Mouse (Mus musculus) embryo, embryonic 11 days (tissue): ENCODE data around the gene Litaf.

ENCODE experiments used
- DNase-seq: peaks from one replicate; pipeline ENCODE4 v3.0.0-alpha.2; 2015

The Litaf gene

DNA sequence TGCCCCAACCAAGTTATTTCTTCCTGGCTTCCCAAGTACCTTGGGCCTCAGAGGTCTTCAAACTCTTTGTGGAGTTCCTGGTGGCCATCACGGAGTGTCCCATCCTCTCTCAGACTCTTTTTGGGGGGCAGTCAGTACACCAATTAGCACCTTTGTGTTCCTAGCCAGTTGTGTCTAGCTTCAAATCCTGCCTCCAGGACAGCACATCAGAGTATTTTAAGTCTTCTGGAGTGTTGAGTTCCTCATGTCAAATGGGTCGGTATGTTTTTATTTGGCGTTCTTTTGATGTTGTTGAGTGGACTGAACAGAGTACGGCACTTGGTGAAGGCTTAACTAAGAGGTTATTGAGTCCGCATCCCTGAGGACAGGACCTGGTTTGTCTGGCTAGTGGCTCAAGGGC is 526 bp downstream of the Litaf start:
- no peak for DNase-seq

DNA sequence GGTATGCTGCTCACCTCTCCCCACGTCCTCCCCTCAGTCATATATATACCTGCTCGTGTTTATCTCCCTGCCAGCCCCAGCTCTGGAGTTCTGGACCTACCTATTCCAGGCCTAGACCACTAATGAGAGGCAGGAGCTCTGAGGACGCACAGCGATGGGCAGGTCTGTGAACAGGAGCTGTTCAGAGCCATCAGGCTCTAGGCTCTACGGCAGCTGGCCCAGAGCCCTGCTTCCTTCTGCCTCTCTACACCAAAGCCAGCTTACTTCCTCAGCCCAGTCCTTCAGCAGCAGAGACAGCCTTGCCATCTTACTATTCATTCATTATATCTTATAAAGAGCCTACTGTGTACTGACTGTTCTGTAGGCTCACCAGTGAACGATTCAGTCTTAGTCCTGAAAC is 1.2 kb downstream of the Litaf start:
- no peak for DNase-seq

DNA sequence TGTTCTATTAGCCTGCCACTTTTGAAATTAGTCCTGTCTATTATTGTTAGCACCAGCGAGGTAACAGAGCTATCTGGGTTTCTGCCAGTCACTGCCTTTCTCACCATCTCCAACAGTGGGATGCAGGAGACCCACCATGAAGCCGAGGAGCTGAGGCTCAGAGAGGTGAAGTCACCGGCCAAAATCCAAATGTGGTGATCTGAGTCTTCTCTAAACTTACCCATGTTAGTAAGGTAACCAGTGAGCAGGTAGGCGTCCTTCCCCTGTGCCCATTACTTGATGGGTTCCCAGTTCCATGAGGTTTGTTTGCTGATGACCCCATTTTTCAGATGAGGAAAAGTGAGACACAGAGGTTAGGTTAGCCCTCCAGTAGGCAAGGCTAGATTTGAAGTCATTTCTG is 1.6 kb downstream of the Litaf start:
- DNase-seq: no peak

DNA sequence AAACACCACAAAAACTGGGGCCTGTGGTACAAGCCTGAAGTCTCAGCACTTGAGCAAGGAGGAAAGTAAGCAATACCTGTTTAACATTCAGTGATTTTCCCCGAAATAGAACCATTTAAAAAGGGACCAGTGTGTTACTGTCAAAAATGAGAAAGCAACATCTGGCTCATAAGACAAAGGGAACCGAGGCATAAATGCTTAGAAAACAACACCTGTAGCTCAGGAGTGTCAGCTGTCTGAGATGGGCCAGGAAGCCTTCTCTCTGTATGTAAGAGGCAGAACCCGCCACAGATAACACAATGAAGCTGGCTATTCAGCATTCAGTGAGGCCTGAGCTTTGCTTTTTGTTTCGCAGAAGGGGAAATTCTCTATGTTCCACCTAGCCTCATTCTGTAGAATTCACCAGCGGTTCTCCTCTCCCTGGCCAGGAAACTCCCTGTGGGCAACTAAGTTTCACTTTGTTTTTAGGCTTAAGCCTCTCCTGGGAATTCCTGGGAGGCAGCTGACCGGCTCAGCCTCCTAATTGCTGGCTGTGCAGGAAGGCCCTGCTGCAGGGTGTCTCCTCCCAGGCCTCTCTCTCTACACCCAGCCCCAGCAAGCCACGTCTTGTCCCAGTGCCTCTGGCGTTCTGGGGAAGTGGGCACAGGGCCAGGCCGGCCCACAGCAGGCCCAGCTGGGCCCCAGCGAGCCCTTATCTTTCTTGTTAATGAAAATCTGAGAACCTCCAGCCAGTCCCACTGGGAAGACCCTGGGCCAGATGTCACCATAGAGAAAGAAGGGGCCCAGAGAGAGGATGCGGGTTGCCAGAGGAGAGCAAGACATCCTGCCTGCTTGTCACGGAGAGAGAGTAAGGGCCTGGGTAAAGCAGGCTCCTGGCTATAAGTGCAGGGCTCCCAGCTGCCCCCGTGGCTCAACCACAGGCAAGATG is 2.9 kb downstream of the Litaf start:
- DNase-seq: peak; percentile 56

DNA sequence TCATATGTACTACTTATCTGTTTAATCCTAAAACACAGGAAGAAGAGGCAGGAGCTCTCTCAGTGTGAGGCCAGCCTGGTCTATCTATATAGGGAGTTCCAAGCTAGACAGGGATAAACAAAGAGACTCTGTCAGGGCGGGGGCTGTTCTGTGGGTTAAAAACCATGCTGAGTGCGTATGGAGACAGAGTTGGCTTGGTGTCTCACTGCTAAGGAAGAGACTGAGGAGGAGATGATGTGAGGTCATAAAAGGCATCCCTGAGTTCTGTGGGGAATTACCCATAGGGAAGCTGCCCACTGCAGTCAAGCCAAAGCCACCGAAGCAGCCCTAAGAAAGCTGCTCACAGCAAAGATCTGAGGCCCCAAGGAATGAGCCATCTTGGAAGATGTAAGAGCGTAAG is 5.3 kb downstream of the Litaf start, which contains the start of gene Snn:
Gene Snn, plus strand, starts transcription at position 301 of the 400 bp plus-strand sequence.
- DNase-seq: no peak

DNA sequence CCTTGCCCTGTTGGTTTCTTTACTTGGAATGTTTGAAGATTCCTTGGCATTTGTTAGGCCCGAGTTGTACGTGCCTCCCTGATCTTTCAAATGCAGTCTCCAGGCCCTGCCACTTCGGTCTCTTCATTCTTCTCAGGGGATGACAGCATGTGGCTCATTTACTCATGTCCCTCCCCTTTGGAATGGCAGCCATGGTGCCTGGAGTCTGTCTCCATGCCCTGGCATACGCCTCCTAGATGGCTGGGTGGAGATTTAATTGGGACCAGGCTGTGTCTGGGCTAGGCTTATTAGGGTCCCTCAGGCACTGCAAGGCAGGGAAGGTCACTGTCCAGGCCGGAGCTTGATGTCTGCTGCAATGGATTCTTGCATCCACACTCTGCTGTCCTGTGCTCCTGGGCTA is 10.0 kb downstream of the Litaf start:
- no peak for DNase-seq

DNA sequence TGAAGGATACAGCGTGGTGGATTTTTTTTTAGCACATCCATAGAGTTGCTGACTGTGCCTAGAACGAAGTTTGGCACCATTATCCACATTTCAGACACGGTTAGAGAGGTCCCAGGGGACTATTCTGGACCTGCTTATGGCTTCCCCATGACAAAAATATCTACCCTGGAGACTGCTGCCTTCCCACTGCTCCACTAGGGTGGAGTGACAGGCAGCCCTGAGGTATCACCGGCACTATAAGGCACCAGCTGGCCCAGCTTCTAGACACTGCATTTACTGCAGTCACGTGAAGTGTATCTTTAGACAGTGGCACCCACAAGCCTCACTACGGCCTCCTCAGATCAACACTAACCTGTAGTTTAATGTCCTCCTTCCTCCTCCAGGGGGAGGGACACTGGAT is 11.1 kb downstream of the Litaf start:
- no peak for DNase-seq

DNA sequence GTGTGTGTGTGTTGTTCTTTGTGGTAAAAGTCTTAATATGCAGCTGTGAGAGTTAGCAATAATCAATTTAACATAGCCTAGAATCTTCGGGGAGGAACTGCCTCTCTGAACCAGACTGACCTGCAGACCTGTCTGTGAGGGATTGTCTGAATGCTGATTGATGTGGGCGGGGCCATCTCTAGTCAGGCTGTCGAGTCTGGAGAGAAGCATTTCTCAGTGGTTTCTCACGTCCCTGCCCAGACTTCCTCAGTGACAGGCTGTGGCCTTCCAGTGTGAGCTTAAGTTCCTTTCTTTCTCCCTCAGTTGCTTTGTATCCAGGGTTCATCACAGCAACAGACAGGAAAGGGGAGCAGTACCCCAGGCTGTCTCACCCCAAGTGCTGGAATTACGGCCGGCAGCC is 11.5 kb downstream of the Litaf start:
- no peak for DNase-seq

DNA sequence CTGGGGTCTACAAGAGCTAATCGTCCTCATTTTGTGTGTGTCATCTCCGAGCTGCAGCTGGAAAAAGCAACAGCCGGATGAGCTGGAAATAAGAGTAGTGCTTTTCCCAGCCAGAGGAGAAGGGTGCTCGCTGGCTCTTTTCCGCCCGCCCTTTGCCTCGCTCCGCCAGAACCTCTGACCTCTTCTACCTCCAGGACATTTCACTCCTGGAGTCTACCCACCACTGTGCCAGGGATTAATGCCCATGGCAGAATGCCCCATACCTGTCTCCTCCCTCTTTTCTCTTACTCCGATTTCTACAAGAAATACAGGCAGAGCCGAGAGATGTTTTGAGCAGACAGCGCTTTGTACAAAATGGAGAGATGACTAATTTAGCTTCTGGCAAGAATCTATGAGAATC is 14.8 kb downstream of the Litaf start:
- DNase-seq: no peak

DNA sequence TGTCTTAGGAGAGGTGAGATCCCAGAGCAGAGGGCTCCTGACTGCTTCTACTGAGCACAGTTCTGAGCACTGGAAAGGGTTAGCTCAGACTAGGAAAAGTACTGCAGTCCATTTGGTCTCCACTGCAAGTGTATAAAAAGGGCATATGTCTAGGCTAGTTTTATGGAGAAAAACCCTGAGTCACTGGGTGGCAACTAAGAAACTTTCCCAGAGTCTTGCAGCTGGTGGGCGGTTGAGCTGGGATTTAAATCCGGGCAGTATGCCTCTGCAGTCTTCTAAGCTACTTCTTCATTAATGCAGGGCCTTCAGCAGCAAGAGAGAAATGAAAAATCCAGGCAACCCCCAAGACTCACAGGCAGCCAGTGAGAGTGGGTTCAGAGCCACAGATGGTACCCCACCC is 15.7 kb downstream of the Litaf start:
- no peak for DNase-seq

DNA sequence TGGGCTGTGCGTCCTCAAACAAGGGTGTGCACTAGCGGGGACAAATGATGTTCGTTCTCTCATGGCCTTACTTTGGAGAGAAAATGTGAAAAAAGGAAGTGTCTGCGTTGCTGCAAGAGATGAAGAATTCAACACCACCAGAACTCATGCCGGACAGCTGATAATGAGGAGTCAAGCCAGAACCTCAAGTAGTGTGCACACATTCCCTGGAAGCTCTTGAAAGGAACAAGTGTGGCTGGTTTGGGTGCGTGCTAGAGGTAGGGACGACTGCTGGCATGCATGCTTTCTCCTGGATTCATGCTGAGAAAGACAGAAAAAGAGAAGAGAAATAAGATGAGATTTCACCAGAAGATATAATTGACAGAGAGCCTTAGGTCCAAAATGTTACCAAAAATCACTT is 18.8 kb downstream of the Litaf start:
- no peak for DNase-seq

DNA sequence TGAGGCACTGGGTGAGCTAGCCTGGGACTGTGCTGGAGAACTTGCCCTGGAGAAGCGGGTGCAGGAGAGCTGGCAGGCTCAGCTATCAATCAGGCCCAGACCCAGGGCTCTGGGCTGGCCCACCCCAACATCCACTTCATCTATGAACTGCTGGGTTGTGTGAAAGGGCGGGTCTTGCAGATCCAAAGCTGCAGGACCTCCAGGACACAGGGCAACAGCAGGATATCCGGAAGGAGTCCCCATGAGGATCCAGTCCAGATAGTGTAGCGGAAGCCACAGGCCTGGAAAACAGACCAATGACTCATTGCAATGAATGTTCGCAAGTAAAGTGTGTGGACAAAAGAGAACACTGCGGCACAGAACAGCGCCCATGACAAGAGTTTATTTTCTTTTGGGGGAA is 19.5 kb downstream of the Litaf start:
- DNase-seq: no peak

DNA sequence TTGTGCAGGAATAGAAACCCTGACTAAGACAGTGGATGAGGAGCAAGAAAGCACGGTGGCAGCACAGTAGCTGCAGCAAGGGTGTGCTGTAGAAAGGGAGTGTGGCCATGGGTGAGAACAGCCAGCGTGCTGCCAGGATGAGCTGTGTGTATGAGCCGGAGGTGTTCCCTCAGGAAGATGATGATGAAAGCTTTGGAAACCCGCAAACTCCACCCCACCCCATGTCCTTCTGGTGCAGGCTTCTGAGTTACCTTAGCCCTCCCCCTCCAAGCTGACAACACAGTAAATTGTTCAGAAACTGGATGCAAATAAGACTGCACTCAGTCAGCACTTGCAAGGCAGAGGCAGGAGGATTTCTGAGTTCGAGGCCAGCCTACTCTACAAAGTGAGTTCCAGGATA is 22.7 kb downstream of the Litaf start:
- DNase-seq: no peak

DNA sequence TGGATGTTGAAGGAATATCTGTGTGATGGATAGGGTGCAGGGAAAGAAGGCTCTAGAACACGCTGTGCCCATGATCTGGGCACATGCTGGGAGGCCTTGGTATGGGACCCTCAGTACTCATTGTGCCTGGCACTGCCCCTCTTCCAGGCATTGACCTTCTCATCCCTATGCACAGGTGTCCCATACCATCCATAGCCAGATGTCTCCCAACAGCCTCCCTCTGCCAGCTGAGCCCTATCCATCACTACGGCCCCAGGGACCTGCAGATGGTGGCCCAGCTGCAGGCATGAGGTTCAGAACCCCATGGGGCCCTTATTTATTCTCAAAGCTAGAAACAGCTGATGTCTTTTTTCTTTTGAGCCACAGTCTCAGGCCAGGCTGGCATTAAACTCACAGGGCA is 25.4 kb downstream of the Litaf start:
- DNase-seq: no peak

DNA sequence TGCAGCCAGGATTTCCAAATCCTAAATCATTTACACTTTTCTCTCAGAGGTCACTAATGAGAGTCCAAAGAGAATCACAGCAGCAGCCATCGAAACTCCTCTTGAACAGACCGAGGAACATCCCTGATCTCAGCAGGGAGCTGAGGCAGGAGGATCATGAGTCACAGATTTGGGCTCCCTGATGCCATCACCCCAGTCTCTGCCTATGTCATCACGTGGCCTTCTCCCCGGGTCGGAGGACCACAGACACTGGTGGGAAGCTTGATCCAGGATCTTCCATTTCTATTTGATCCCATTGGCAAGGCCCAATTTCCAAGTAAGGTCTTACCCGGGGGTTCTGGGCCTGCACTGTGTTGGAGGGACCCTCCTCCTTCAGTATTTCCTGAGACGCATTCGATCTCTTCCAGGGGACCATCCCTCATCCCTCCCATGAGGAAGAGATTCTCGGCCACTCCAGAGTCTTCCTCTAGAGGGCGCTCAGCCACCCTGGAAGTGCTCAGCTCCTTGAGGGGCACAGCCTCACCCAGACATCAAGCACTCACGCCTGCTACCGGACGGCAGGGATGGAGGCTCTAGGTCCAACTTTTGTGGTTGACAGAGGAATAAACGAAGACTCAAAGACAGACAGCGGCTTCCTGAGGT is 30.0 kb downstream of the Litaf start:
- DNase-seq: peak; percentile 88

DNA sequence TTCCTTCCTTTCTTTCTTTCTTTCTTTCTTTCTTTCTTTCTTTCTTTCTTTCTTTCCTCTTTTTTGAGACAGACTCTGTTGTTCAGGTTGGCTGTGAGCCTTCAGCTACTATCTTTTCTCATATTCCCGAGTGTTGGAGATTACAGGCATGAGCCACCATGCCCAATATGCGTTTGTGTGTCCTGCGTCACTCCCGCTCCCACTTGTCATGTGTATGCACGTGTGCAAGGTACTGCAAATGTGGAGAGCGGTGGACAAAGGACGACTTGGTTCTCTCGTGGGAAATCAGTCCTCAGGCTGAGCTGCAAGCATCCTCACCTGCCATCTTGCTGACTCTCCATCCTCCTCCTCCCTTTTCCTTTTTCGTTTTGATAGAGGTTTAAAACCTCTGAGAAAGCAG is 30.7 kb downstream of the Litaf start:
- no peak for DNase-seq

DNA sequence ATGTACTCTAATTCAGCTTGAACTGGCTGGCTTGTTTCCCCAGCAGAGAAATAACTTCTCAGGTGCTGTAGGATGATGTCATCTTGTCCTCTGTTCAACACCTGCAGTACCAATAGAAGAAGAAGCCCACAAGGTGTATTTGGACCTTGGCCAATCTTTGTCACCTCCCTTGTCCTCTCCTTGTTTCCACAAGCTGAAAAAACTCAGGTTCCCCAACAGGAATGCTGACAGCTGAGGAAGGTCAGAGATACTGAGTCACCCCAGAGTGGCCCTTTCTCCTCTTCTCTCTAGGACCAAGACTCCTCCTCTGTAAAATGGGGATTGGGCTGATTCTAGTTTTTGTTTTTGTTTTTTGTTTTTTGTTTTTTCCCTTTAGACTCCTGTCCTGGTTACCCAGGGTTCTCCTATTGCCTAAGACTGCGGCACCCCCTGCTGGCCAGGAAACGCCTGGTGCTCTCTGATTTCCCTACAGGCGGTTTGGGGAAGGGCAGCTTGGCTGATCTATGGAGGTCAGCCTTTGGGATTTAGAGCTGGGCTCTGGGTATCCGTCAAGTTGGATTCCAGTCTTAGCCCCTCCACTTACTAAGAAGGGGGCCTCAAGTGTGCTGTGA is 31.7 kb downstream of the Litaf start:
- peak; percentile 91 for DNase-seq

DNA sequence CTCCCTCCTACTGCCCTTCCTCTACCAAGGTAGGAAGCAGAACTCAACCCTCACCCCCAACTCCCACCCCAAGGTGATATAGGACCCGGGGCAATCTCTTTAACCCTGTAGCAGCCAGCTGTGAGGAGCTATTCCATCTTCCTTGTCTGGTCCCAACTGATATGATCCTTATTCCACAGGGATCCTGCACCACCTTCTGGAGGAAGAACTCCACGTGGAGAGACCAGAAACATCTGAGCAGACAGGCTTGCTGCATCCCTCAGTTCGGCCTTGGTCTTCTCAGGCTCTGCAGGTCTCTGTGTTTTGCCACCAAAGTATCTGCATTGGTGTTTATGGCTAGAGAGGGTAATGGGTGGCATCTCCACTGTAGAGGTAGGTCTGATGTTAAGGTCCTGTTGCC is 34.6 kb downstream of the Litaf start:
- no peak for DNase-seq

DNA sequence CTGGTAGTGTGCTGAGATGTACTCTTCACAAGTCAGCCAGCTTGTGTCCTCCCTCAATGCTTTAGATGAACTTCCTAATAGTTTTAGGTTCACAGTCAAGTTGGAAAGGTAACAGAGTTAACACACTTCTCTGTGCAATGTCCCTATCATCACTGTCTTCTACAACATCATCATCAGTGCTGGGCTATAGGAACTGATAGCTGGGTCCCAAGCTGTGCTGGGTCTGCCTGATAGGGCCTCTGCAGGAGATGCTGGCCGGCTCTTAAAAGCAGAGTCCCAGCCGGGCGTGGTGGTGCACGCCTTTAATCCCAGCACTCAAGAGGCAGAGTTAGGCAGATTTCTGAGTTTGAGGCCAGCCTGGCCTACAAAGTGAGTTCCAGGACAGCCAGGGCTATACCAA is 35.1 kb downstream of the Litaf start:
- DNase-seq: no peak

DNA sequence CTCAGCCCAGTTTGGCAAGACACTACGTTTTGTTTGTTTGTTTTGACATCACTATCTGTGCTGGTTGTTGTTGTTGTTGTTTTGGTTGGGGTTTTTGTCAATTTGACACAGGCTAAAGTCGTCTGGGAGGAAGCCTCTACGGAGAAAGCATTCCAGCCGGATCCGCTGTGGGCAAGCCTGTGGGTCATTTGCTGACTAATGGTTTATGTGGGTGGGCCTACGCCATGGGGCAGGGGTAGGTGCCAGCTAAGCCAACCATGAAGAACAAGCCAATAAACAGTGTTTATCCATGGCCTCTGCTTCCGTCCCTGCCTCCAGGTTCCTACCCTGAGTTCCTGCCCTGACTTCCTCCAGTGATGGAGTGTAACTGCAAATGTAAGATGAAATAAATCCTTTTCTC is 37.8 kb downstream of the Litaf start:
- no peak for DNase-seq

DNA sequence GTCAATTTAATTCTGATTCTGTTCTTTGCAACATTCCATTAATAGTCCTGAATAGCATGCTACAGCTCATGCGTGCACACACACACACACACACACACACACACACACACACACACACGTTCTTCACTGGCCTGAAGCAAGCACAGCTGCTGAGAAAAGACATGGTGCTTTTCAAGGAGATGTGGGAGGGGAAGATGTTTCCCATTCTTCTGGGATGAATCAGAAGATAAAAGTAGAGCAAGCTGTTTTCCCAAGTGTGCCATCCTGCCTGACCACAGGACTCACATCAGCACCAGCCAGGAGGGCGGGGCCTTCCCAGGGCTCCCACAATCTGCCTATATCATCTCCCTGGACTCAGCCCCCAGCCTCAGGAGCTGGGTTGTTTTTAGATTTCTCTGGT is 41.1 kb downstream of the Litaf start:
- DNase-seq: no peak

DNA sequence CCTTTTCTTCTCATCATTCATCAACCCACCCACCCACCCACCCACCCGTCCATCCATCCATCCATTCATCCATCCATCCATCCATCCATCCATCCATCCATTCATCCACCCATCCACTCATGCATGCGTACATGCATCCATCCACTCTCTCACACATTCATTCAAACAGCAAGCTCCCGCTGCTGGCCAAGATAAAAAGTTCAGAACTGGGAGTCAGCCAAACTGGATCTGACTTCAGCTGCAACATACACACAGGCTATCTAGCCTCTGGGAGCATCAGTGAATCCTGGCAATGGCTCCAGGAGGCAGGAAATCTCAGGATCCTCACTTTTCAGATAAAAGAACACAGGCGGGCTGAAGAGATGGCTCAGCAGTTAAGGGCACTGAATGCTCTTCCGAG is 42.3 kb downstream of the Litaf start:
- DNase-seq: no peak

DNA sequence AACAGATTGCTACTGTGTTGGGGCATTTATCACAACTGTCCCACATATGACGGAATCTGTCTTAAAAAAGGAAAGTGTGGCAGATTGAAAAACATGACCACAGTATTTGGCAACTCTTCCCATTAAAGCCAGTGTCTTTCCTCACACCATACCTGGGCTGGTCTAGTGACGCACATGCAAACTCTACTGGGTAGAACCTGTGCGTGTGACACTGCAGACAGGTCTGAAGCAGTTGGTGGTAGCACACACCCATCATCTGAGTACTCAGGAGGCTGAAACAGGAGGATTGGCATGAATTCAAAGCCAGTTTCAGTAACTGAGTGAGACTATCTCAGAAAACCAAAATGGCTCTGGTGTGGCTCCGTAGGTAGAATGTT is 43.9 kb downstream of the Litaf start:
- no peak for DNase-seq
